Mouse (Mus musculus) heart, embryonic 14.5 days (tissue): Measurements from ENCODE around the gene Lrrc8c. TPM values are rescaled to one million over a fixed set of nuclear protein-coding genes. Genes with fewer than 3 reads are reported as not detected.
A peak's percentile ranks its signal among the peaks of the same experiment; 100 is the strongest.

Source experiments
- ATAC-seq: fragments of 200-750 bp; cut with Nextera tagmentation; 2 replicates; pipeline ENCODE4 v1.8.0; 2017; ENCODE audit warnings: low read depth, moderate TSS enrichment; ENCODE audit not compliant: insufficient number of reproducible peaks, insufficient read depth, low FRiP score
- H3K27ac ChIP-seq, 2 experiments: fragments of 200-500 bp in 1 of 2; fragments of 300-500 bp in 1 of 2; sonication (generic) in 1 of 2; replicated peaks in 1 of 2; 2 replicates each; pipeline ENCODE4 v1.5.1; 2012 to 2014; ENCODE audit warnings: low read depth in 2 of 2, low read length in 2 of 2, control low read depth in 1 of 2, mild to moderate bottlenecking in 1 of 2, mixed read lengths in 1 of 2; ENCODE audit not compliant: control insufficient read depth in 1 of 2, insufficient read depth in 1 of 2
- H3K27me3 ChIP-seq: fragments of 300-500 bp; sonication (generic); 2 replicates; pipeline ENCODE4 v1.6.1; 2014; ENCODE audit warnings: mild to moderate bottlenecking, low read length, control low read depth; ENCODE audit not compliant: control insufficient read depth, insufficient read depth
- H3K36me3 ChIP-seq: fragments of 300-500 bp; sonication (generic); 2 replicates; pipeline ENCODE4 v1.6.1; 2014; ENCODE audit warnings: mild to moderate bottlenecking, control low read depth, low read length, mixed read lengths; ENCODE audit not compliant: control insufficient read depth, insufficient read depth
- H3K4me1 ChIP-seq, 2 experiments: fragments of 200-500 bp in 1 of 2; fragments of 300-500 bp in 1 of 2; sonication (generic) in 1 of 2; 2 replicates each; pipeline ENCODE4 v1.6.1; 2012 to 2014; ENCODE audit warnings: low read length in 2 of 2, control low read depth in 1 of 2, mixed read lengths in 1 of 2; ENCODE audit not compliant: control insufficient read depth in 2 of 2, insufficient read depth in 2 of 2
- H3K4me2 ChIP-seq: fragments of 300-500 bp; sonication (generic); 2 replicates; pipeline ENCODE4 v1.6.1; 2014; ENCODE audit warnings: mild to moderate bottlenecking, low read length
- H3K4me3 ChIP-seq, 2 experiments: fragments of 200-500 bp in 1 of 2; fragments of 300-500 bp in 1 of 2; sonication (generic) in 1 of 2; 2 replicates each; pipeline ENCODE4 v1.5.1; 2012 to 2014; ENCODE audit warnings: low read length in 2 of 2, mild to moderate bottlenecking in 2 of 2, control low read depth in 1 of 2, low read depth in 1 of 2, moderate library complexity in 1 of 2; ENCODE audit not compliant: control insufficient read depth in 1 of 2, insufficient read depth in 1 of 2
- H3K9ac ChIP-seq: fragments of 300-500 bp; sonication (generic); 2 replicates; pipeline ENCODE4 v1.6.1; 2014; ENCODE audit warnings: mild to moderate bottlenecking, low read length
- H3K9me3 ChIP-seq: fragments of 300-500 bp; sonication (generic); 2 replicates; pipeline ENCODE4 v1.6.1; 2016; ENCODE audit warnings: low read length, control low read depth; ENCODE audit not compliant: control insufficient read depth
- WGBS: fragments of 180-500 bp; shearing (Covaris S2); extraction: QIAGEN DNeasy Blood & Tissue Kit; methylation state at CpG from one replicate; pipeline ENCODE4 v1.1.7; 2014; 5-methylcytosine and 5-hydroxymethylcytosine counted together
- polyA plus RNA-seq: library from polyadenylated mRNA; unstranded; fragments of >200 nt; fragmentation: Nextera tagmentation; extraction: Ambion mirVana; gene quantifications from 2 replicates; pipeline ENCODE4 v1.2.1, GENCODE M21; 2014

Gene Lrrc8c
- polyA plus RNA-seq, 1 experiment from 2014 or later: 21.7 TPM

GRCm38 (mm10) chr5:105599315-105599714 is 80.1 kb downstream of the Lrrc8c start:
- 65% methylated on average over 4 of the region's 4 CpGs for WGBS
- ATAC-seq: no peak
- H3K9me3 ChIP-seq: no peaks in the 10 kb centered on the region

DNA sequence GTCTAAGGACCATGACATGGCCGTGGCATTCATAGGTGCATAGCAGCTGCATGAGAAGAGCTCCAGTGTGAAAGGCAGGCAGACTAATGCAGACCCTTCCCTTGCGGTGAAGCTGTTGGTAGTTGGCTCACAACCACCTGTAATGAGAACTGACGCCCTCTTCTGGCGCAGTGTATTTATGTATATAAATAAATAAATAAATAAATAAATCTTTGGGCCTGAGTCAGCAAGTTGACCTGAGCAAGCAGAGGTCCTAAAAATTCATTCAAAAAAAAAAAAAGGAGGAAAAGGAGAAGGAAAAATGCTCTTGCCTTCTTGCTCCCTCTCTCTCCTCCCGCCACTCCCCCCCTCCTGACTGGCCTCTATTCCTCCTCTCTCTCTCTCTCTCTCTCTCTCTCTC is 81.8 kb downstream of the Lrrc8c start:
- Histone ChIP-seq H3K9ac (no peak overlapping the region), H3K4me1 (peaks cover 6 to 20% of the 10 kb centered on the region in 2 experiments; a peak in 3 of 4 replicates), H3K27me3 (no peaks in the 10 kb centered on the region), H3K4me3 (no peak overlapping the region), H3K27ac (no peak overlapping the region), H3K36me3 (peaks cover 2% of the 10 kb centered on the region; the same call in 1 of the 2 replicates), H3K9me3 (no peaks in the 10 kb centered on the region), H3K4me2 (no peak overlapping the region)
- no peak for ATAC-seq
- 75% methylated on average over 5 of the region's 5 CpGs for WGBS

More at GRCm38 (mm10) chr5:105599315-105599714, 80.1 kb downstream of the Lrrc8c start:
- Histone ChIP-seq H3K9ac (no peak overlapping the region), H3K27me3 (no peaks in the 10 kb centered on the region), H3K4me2 (no peak overlapping the region), H3K4me3 (no peak overlapping the region), H3K36me3 (no peaks in the 10 kb centered on the region), H3K27ac (peak overlapping the region; percentile 54 to 55), H3K4me1 (peaks cover 6 to 24% of the 10 kb centered on the region in 2 experiments; a peak in 3 of 4 replicates)

DNA sequence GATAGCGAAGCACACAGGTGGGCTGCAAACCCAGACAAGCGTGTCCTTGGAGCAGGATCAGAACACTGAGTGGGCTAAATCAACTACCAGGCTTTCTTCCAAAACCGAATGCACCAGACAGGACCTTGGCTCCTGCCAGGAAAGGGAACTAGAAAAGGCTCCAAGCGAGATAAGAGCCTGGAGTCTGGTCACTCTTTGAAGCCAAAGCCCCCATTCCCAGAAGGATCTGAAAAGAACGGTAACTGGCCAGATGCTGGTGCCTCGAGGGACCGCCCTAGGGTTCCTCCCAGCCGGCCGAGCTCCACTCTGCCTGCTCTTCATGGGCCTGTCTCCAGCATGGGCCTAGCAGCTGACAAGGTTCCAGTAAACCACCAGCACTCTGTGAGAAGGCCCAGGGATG is 83.4 kb downstream of the Lrrc8c start:
- H3K27ac ChIP-seq: peak overlapping the region; percentile 8 to 35; a peak in 2 of 4 replicates

DNA sequence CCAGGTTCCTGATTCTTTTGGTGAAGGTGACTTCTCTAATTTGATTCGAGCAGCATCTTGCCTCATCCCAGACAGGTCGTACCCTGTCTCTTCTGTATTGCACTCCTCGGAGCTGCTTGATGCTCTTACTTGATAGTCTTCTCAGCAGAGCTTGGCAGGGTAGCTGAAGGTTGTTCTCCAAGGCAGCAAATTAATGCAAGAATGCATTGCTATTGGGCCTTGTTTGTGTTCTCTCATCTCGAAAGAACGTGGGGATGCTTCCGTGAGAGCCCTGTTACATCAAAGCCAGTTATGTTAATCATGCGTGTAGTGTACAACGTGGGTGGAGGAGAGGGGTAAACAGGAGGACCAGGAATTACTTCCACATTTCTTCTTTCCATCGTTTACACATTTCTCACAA is 86.5 kb downstream of the Lrrc8c start:
- no peaks in the 10 kb centered on the region for H3K9me3 ChIP-seq
- no peak overlapping the region for H3K4me3 ChIP-seq
- H3K27me3 ChIP-seq: no peaks in the 10 kb centered on the region
- no peak for ATAC-seq
- 85% methylated on average over 9 of the region's 9 CpGs for WGBS
- H3K4me2 ChIP-seq: no peak overlapping the region
- peaks cover 45% of the 10 kb centered on the region for H3K36me3 ChIP-seq
- peaks cover 4 to 10% of the 10 kb centered on the region in 2 experiments; a peak in 3 of 4 replicates for H3K4me1 ChIP-seq
- H3K27ac ChIP-seq: no peak overlapping the region
- H3K9ac ChIP-seq: no peak overlapping the region

More for the DNA sequence above, 83.4 kb downstream of the Lrrc8c start:
- no peaks in the 10 kb centered on the region for H3K27me3 ChIP-seq
- H3K4me3 ChIP-seq: no peak overlapping the region
- no peak; the same call in 1 of the 2 replicates for ATAC-seq
- no peak overlapping the region for H3K9ac ChIP-seq
- no peak overlapping the region for H3K4me2 ChIP-seq
- H3K36me3 ChIP-seq: peaks cover 17% of the 10 kb centered on the region
- no peaks in the 10 kb centered on the region for H3K9me3 ChIP-seq
- H3K4me1 ChIP-seq: peaks cover 6 to 20% of the 10 kb centered on the region in 2 experiments; a peak in 3 of 4 replicates
- WGBS: 35% methylated on average over 9 of the region's 9 CpGs

- H3K27ac ChIP-seq: no peak overlapping the region
- H3K9ac ChIP-seq: no peak overlapping the region
- no peak overlapping the region for H3K4me2 ChIP-seq
- no peak overlapping the region for H3K4me3 ChIP-seq
- H3K4me1 ChIP-seq: no peaks in the 10 kb centered on the region; a peak in 1 of 4 replicates
- 77% methylated on average over 12 of the region's 12 CpGs for WGBS
- H3K9me3 ChIP-seq: no peaks in the 10 kb centered on the region
- H3K36me3 ChIP-seq: peaks cover 48% of the 10 kb centered on the region
- H3K27me3 ChIP-seq: no peaks in the 10 kb centered on the region
- no peak for ATAC-seq
Observed at GRCm38 (mm10) chr5:105609683-105610082, 90.5 kb downstream of the Lrrc8c start.

DNA sequence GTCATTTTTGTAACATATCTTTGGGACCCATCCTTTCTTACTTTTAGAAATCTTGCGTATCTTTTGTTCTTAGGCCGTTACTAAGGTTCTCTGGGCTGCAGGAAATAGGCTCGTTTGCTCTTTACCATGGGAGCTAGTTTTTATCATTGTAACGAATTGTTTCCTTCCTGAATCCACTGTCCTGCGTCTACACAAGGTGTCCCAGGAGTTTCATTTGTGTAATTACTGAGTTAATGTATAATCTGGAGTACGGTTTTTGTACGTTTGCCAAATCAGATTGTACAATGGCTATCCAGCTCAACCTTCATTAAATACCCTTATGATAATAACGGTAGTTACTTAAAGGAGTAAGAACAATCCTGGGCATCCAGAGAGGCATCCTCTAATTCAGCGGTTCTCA is 93.8 kb downstream of the Lrrc8c start:
- H3K9ac ChIP-seq: no peak overlapping the region
- 70% methylated on average over 9 of the region's 9 CpGs for WGBS
- H3K4me3 ChIP-seq: no peak overlapping the region
- H3K4me1 ChIP-seq: no peaks in the 10 kb centered on the region; a peak in 1 of 4 replicates
- no peak overlapping the region for H3K27ac ChIP-seq
- no peak overlapping the region for H3K4me2 ChIP-seq
- H3K36me3 ChIP-seq: peaks cover 26% of the 10 kb centered on the region
- H3K9me3 ChIP-seq: no peaks in the 10 kb centered on the region
- H3K27me3 ChIP-seq: no peaks in the 10 kb centered on the region
- no peak for ATAC-seq

DNA sequence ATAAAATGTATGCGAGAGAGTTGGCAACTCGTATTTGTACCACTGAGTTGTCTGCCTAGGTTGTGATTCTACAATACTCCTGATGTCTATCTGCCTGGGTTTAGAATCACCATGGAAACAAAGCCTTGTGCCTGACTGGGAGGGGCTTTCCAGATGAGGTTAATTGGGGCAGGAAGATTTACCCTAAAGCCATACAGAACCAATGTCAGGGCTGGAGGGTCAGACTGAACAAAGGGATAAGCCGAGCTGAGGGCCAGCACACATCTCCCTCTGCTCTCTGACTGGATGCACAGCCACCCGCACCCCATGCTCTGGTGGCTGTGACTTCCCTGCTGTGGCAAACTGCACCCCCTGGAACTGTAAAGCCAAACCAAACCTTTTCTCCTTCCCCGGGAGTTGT is 94.8 kb downstream of the Lrrc8c start:
- ATAC-seq: no peak
- 71% methylated on average over 5 of the region's 5 CpGs for whole genome bisulfite sequencing
- H3K4me1 ChIP-seq: no peaks in the 10 kb centered on the region; a peak in 1 of 4 replicates
- no peaks in the 10 kb centered on the region for H3K27me3 ChIP-seq
- H3K4me2 ChIP-seq: no peak overlapping the region
- no peak overlapping the region for H3K9ac ChIP-seq
- H3K9me3 ChIP-seq: no peaks in the 10 kb centered on the region
- no peak overlapping the region for H3K4me3 ChIP-seq
- H3K27ac ChIP-seq: no peak overlapping the region
- H3K36me3 ChIP-seq: peaks cover 16% of the 10 kb centered on the region
